Mouse (Mus musculus) liver, postnatal 0 days (tissue): ENCODE data around the gene Tbc1d23.

Experiments used
- CTCF ChIP-seq: sonication (generic); IDR thresholded peaks from 2 replicates; pipeline ENCODE4 v1.5.1; 2016; ENCODE audit warnings: antibody characterized with exemption, low read depth
- EP300 ChIP-seq: IDR thresholded peaks from 2 replicates; pipeline ENCODE4 v1.6.1; 2016; ENCODE audit warnings: antibody characterized with exemption, low read depth, mild to moderate bottlenecking

DNA sequence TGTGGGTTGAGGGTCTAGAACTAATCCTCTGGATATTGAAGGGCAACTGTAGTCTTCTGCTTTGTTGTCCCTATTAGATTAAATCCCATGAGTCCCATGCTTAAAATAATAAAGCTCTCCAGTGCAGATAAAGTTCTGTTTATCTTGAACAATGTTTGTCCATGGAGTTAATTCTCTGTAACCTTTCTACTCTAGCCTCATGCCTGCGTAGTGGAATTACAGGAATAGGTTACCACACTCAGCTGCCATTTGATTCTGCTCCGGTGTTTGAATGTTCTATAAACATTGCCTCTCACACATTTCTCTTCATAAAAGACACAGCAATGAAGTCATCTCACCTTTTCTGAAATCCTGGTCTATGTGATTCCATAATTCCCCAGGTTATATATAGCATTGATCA is 103.5 kb downstream of the Tbc1d23 start:
- TF ChIP-seq CTCF (no peak), EP300 (no peak)
